Mouse (Mus musculus) kidney, postnatal 25 days (tissue): ENCODE data around the gene Adamtsl3.
"Not testable (repeated sequence)": the region's sequence is repeated elsewhere in the genome, so short reads cannot be mapped to it uniquely, and the experiment has no call there.

Source experiments
- DNase-seq, 2 experiments: peaks; one replicate each; pipeline ENCODE4 v3.0.0; 2021; ENCODE audit warnings: mixed read lengths in 2 of 2

Gene Adamtsl3

DNA sequence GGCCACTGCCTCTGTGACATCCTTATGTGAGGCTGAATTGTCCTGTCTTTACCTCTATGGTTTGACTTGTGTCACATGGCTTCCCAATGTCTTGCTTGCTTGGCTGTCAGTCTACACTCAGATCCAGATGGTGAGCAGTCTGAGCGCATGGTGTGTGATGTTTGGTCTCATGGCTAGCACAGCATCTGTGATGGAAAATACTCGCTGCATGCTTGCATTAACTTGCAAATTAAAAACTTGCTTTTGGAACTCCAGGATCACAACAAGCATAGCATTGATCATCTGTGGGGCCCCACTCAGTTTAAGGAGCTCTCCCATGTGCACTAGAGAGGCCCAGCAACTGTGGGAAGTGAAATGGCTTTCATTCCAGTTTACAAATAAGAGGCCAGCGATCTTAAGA lies 29.1 kb downstream of the Adamtsl3 start:
- no peak for DNase-seq

- DNase-seq, result no peak
Measured at GRCm38 (mm10) chr7:82366056-82366455, 30.6 kb downstream of the Adamtsl3 start.

GRCm38 (mm10) chr7:82366471-82366870 lies 31.0 kb downstream of the Adamtsl3 start:
- DNase-seq, result no peak

- no peak for DNase-seq
Measured at GRCm38 (mm10) chr7:82368047-82368446, 32.6 kb downstream of the Adamtsl3 start.

- no peak for DNase-seq
Measured at GRCm38 (mm10) chr7:82370132-82370531, 34.6 kb downstream of the Adamtsl3 start.

DNA sequence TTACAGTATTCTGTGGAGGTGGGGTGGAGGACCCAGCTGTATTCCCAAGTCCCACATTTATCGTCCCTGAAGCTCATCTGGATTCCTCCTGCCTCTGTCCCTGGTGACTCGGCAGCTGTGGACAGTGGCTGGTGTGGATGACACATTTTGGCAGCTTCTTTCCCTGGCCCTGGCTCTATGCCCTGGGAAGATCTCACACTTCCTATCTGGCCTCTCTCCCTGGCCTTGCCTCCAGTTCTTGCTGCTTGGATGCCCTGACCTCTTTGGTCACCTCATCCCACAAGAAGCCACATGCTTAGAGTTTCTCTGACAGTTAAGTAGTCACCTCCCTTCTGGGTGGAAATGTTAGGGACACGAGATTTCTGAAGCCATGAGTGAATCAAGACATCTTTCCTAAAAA lies 35.9 kb downstream of the Adamtsl3 start:
- DNase-seq, result peak; percentile 50 to 62

DNA sequence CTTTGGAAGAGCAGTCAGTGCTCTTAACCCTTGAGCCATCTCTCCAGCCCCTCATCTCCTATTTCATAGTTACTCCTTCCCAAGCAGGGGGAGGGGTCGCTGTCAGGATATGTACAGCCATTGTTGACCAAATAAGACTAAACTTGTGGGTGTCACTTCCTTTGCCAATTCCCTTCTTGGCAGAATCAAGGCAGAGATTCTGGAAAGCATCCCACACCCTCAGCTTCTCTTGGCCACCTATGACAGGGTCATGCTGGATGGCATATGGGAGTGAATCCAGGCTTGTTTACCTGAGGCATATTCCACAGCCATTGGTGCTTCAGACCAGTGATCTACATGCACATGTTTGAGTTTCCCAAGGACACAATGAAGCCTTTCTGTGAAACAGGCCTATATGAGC lies 42.8 kb downstream of the Adamtsl3 start:
- no peak for DNase-seq

DNA sequence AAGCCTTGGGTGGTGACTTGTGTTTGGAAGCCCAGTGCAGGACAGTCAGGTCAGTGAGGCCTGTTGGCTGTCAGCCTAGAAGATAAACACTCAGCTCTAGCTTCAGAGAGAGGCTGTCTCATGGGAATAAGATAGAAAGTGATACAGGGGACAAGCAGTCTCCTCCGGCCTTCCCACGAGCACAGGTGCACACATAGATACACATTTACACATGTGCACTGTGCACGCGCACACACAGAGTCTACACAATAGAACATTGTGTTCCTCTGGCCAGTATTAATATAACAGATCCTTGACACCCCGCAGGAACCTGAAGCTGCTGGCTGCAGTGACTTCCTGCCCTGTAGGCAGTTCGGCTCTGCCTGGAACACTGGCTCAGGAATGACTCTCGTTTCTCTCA lies 44.3 kb downstream of the Adamtsl3 start:
- DNase-seq, result no peak

- DNase-seq, result no peak
Measured at GRCm38 (mm10) chr7:82382843-82383535, 47.5 kb downstream of the Adamtsl3 start.

DNA sequence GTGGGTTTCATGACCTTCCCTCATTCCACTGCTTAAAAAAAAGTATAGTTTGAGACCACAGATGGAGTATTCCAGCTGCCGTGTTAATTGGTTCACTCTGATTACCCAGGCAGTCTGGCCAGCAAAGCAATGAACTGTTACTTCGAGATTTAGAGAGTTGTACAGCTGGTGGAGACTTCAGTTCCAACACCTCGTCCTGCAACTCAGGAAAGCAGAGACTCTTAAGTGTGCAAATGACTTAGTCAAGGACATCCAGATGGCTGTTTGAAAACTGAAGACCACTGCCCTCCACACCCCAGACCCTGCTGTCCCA lies 48.0 kb downstream of the Adamtsl3 start:
- no peak for DNase-seq

DNA sequence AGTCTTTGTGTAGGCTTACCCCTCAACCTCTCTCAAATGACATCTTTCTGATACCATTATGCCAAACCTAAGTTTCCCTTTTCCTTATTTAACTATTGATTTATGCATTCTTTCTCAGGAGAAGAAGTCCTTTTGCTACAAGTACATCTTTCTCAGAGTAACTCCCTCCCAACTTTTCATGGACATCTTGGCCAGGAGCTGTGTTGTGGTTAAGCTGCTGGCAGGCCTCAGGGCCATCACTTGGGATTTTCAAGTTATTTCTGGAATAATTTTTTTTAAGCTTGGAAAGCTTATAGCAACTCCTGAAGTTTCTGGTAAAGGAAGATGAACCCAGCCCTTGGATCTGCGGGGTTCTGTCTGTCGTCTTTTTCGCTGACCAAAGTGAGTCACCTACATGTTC lies 51.6 kb downstream of the Adamtsl3 start:
- DNase-seq, result no peak

DNA sequence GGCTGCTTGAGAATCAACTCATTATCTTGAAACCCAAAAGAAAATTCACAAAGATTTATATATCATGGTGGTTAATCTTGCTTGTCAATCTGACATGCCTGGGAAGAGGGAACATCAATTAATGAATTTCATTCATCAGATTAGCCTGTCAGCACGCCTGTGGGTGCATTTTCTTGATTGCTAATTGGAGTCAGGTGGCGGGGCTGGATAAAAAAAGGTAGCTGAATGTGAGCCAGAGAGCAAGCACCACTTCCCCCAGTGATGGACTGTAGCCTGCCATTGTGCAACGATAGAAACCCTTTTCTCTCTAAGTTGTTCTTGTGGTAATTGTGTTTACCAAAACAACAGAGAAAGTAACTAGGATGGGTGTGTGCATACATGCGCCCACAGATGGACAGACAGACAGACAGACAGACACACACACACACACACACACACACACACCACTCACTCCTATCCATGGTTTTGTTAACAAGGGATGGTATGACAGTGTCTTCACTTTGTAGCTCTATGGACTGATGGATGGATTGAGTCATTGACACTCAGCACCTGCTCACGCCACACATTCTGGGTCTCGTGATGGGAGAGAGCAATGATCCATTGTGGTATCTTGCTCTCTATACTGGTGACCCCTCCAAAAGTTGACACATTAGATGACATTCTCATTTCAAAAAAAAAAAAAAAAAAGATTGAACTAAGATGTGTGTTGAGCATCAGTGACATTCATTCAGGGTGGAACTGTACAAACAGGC lies 59.1 kb downstream of the Adamtsl3 start:
- DNase-seq, result no peak

DNA sequence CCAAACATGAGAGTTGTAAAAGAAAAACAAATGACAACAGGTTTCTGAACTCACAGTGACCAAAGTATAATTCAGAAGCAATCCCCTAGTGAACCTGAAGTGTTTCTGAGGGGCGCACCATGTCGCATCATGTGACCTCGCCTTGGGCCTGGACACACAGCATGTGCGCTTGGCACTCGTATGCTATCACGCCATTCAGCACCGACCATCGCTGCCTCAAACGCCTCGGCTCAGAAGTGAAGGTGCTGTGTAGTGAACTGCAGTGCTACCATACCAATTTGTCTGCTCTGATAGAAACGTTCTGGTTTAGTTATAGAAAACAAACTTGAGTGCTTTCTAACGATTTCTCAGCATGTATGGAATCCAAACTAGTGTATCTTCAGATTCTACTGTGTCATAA lies 59.7 kb downstream of the Adamtsl3 start:
- DNase-seq, result no peak

DNA sequence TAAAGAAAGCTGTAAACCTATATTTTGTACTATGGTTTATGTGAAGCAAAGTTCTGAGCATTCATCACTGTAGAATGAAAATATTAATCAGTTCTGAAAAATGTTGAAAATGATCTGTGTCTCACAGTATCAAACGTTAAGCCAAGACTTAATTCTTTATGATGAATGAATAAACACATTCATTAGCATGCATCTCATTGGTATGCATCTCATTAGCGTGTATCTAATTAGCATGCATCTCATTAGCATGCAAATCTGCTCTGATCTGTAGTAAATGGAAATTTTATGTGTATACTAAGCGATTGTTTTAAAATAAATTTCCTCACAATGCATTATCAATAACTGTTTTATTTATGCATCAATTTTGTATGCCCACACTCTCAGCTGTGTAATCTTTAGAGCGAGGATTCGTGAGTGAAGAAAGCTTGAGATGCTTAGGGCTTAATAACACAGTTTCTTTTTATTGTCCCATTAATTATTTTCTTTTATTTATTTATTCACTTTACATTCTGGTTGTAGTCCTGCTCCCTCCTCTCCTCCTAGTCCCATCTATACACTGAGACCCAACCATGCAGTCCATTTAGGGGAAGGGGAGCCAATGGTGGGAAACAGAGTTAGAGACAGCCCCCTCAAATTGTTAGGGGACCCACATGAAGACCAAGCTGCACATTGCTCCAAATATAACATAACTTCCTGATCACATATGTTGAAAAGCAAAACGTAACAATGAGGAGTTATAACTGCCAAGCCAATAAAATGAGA lies 60.4 kb downstream of the Adamtsl3 start:
- DNase-seq, result no peak

GRCm38 (mm10) chr7:82396869-82397268 lies 61.4 kb downstream of the Adamtsl3 start:
- DNase-seq, result no peak

- no peak for DNase-seq
Measured at GRCm38 (mm10) chr7:82397632-82398031, 62.1 kb downstream of the Adamtsl3 start.

DNA sequence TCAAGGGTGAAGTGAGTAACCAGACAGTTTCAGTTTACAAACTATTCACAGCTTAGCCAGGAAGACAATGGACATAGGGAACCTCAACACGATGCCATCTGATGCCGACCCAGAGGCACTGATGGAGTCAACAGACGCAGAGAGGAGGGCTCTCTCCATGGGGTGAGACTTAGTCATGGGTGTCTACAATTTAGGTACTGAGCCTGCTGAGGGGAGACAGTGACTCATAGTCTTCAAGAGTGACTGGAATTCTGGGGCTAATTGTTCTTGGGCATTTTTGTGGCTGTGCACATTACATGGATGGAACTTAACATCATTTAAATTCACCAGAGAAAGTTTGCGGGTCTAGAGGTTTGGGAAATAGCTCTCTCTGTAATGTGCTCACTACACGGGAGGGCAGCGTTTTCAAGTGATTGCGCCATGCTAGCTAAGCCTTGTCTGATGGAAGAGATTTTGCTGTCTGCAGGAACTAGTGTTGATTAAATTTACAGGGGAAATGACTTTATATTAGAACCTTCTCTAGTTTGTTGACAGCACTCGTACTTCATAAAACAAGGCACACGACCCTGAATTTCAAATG lies 70.1 kb downstream of the Adamtsl3 start:
- no peak for DNase-seq

DNA sequence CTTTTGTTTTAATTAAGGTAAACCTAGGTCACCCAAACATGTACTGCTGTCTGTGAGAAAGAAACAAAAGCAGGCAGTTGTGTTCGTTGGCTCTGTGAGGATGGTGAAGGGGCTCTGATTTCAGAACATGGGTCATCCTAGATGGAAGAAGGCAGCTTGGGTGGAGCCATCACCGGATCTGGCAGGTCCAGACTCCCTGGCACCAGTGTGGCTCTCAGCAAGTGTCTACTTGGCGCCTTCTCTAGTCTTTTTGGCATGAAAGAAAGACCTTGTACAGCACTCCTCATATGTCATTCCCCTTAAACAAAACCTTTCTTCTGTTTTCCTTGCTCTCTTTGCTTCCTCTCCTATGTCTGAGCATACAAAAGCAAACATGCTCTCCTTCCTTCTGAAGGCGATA lies 75.5 kb downstream of the Adamtsl3 start:
- DNase-seq, result no peak

DNA sequence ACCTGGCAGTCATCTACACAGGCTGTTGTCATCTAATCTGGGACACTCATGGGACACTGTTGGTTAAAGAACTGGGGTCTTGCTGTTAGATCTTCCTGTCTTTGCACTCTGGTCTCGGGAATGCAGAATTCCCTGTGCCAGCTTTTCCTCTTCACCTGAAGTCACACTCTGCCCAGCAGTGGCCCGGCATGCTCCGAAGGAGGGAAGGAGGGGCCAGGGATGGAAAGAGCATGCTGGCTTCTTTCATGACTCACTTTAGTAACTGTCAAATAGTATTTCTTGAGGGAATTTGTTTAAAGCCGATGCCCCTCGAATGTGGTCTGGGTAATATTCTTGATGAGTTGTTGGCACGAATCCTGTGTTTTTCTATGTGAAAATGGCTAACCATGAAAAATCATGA lies 81.2 kb downstream of the Adamtsl3 start:
- no peak for DNase-seq

DNA sequence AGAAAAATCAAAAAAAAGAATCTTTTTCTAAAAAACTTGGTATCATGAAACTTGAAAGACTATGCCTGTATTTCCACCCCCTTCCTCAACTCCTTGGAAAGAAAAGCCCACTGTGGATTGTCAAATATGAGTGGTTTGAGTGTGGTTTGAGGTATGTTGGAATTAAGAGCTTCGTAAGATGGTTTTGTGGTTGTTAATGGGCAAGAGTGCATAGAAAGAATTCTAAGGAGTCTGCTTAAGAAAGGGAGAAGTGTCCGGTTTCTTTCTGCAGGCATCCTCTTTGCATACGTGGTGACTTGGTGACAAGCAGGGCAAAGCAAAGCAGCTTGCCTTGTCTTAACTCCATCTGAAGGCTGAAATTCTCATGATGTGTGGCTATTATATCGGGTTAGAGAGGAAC lies 81.6 kb downstream of the Adamtsl3 start:
- DNase-seq, result no peak

DNA sequence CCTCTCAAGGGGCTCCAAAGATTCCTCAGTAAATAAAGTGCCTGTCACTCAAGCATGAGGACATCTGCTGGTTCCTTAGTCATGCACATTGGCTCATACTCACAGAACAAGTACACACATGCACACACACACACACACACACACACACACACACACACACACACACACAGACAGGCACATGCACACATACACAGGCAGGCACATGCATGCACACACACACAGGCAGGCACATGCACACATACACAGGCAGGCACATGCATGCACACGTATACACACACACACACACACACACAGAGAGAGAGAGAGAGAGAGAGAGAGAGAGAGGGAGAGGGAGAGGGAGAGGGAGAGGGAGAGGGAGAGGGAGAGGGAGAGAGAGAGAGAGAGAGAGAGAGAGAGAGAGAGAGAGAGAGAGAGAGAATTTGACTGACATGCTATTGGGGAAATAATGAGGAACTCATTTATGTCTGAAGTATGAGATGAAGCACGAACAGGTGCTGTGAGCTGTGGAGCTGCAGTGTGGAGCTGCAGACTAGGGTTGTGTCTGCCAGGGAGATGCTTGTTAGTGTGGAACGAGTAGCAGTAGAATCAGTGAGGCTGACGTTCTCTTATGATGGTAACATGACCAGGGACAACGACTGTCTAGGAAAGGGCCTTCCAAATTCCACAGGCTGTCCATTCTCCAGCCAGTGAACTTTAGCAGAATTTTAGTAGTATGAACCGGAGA lies 85.0 kb downstream of the Adamtsl3 start:
- DNase-seq, result not testable (repeated sequence)

- no peak for DNase-seq
Measured at GRCm38 (mm10) chr7:82422561-82422960, 87.1 kb downstream of the Adamtsl3 start.

DNA sequence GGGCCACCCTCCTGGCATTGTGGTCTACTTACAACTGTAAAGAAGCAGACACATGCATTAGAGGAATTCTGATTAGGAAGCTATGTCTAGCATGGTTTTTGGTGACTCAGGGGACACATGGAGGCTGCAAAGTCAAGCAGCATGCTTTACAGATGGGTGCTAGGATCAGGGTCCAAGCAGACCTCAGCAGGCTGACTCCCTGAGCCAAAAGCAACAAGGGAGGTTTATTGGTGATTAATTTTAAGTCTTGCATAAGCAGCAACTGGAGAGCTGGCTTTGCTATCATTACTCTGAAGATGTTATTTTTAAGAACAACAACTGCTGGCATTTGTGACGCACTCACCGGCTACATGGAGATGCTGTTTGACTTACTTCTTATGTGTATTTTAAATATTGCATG lies 88.1 kb downstream of the Adamtsl3 start:
- DNase-seq, result no peak
